Comparison of ENCODE assay signal across 8 mouse cellular contexts in the genomic region with DNA sequence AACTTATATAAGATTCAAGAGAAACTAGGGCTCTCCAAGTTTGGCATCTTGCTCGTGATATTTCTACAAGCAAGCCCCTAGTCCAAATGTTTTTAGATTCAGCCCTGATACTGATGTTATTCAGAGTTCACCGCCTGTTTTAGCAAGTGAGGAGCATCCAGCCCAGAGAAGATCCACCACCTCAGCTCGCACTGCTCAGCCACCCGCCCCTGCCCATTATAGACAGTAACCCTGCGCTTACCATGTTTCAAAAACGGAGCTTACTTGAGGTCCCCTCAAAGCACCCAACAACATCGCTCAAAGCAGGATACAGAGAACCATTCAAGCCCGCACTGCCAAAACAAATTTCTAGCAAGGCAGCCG. TPM values are rescaled to one million over a fixed set of nuclear protein-coding genes. Genes with fewer than 3 reads are reported as not detected.
DNase-seq lines count a peak whose midpoint lies in the region; ATAC-seq and TF ChIP-seq lines count a peak whose summit lies in the region.

No protein-coding gene starts in this region.

- DNase-seq in kidney, postnatal 4 days = no peak
- DNase-seq in midbrain, embryonic 14.5 days = no peak
- no peak for DNase-seq in thymus, adult 18-20 months
- DNase-seq in spleen, postnatal 14 days (ENCODE audit: low spot score in 2 of 2) = no peak

- H3K4me3 ChIP-seq in kidney, embryonic 14.5 days (ENCODE audit: low read length) = peak overlapping the region; percentile 64
- peak overlapping the region; percentile 82 for H3K4me3 ChIP-seq in bone marrow macrophage, adult 2 months (ENCODE audit: insufficient read depth, low read length)
- H3K4me3 ChIP-seq in hindbrain, embryonic 13.5 days = peak overlapping the region; percentile 62
- H3K4me3 ChIP-seq in midbrain, embryonic 14.5 days (replicated peaks; ENCODE audit: low read depth, low read length) = peak overlapping the region; percentile 49

- H3K4me1 ChIP-seq in kidney, embryonic 14.5 days (ENCODE audit: control insufficient read depth, insufficient read depth, low read length) = peaks cover 3% of the 10 kb centered on the region; the same call in 1 of the 2 replicates
- peaks cover 4% of the 10 kb centered on the region for H3K4me1 ChIP-seq in bone marrow macrophage, adult 2 months (ENCODE audit: control insufficient read depth, insufficient read depth, low read length)
- H3K4me1 ChIP-seq in hindbrain, embryonic 13.5 days (replicated peaks) = peaks cover 15% of the 10 kb centered on the region
- peaks cover 13% of the 10 kb centered on the region for H3K4me1 ChIP-seq in midbrain, embryonic 14.5 days (ENCODE audit: control insufficient read depth, insufficient read depth, low read length)

- no peak overlapping the region for H3K27ac ChIP-seq in kidney, embryonic 14.5 days (ENCODE audit: low read depth, low read length)
- H3K27ac ChIP-seq in bone marrow macrophage, adult 2 months (ENCODE audit: insufficient read depth, low read depth, low read length) = peak overlapping the region; percentile 20
- H3K27ac ChIP-seq in hindbrain, embryonic 13.5 days = peak overlapping the region; percentile 92
- H3K27ac ChIP-seq in midbrain, embryonic 14.5 days (replicated peaks; ENCODE audit: low read depth, low read length) = peak overlapping the region; percentile 79; the same call in 1 of the 2 replicates

- H3K9me3 ChIP-seq in kidney, embryonic 14.5 days (ENCODE audit: control insufficient read depth, low read length) = no peaks in the 10 kb centered on the region
- H3K9me3 ChIP-seq in hindbrain, embryonic 13.5 days = no peaks in the 10 kb centered on the region
- H3K9me3 ChIP-seq in midbrain, embryonic 14.5 days (ENCODE audit: control insufficient read depth, low read length) = no peaks in the 10 kb centered on the region

- H3K27me3 ChIP-seq in kidney, embryonic 14.5 days (ENCODE audit: control insufficient read depth, insufficient read depth, low read length) = no peaks in the 10 kb centered on the region
- H3K27me3 ChIP-seq in hindbrain, embryonic 13.5 days = no peaks in the 10 kb centered on the region
- no peaks in the 10 kb centered on the region for H3K27me3 ChIP-seq in midbrain, embryonic 14.5 days (ENCODE audit: control insufficient read depth, insufficient read depth, low read length)

- peak overlapping the region; percentile 63 for H3K9ac ChIP-seq in kidney, embryonic 14.5 days (ENCODE audit: low read depth, low read length)
- H3K9ac ChIP-seq in hindbrain, embryonic 13.5 days = peak overlapping the region; percentile 79
- peak overlapping the region; percentile 68 for H3K9ac ChIP-seq in midbrain, embryonic 14.5 days (replicated peaks; ENCODE audit: low read length)

- H3K4me2 ChIP-seq in kidney, embryonic 14.5 days (replicated peaks; ENCODE audit: low read depth, low read length) = peak overlapping the region; percentile 51
- H3K4me2 ChIP-seq in hindbrain, embryonic 13.5 days = peak overlapping the region; percentile 71
- peak overlapping the region; percentile 70 for H3K4me2 ChIP-seq in midbrain, embryonic 14.5 days (ENCODE audit: low read length)

- WGBS in kidney, embryonic 14.5 days = 2% methylated on average over 9 of the region's 9 CpGs
- 5% methylated on average over 9 of the region's 9 CpGs for WGBS in hindbrain, embryonic 13.5 days
- WGBS in midbrain, embryonic 14.5 days = under 1% methylated on average over 9 of the region's 9 CpGs

- no peak for TF ChIP-seq POLR2A in bone marrow macrophage, adult 2 months (IDR thresholded peaks at IDR 0.05; ENCODE audit: borderline replicate concordance, low read depth, low read length)

- H3K36me3 ChIP-seq in kidney, embryonic 14.5 days (ENCODE audit: control insufficient read depth, insufficient read depth, low read length) = no peaks in the 10 kb centered on the region
- H3K36me3 ChIP-seq in hindbrain, embryonic 13.5 days = no peaks in the 10 kb centered on the region; the same call in 1 of the 2 replicates
- H3K36me3 ChIP-seq in midbrain, embryonic 14.5 days (ENCODE audit: control insufficient read depth, insufficient read depth, low read length) = no peaks in the 10 kb centered on the region

- ATAC-seq in kidney, embryonic 14.5 days (ENCODE audit: low FRiP score, low TSS enrichment) = no peak
- no peak for ATAC-seq in hindbrain, embryonic 13.5 days (ENCODE audit: low FRiP score)
- peak; percentile 21; the same call in 1 of the 2 replicates for ATAC-seq in midbrain, embryonic 14.5 days (ENCODE audit: low FRiP score, low TSS enrichment)
- ATAC-seq in megakaryocyte progenitor cell, adult 5-6 weeks (replicated peaks; ENCODE audit: poor library complexity) = no peak

- no peak for TF ChIP-seq CTCF in bone marrow macrophage, adult 2 months (IDR thresholded peaks at IDR 0.05; ENCODE audit: low read depth, low read length)

RNA-seq across cellular contexts. Expression of a gene that starts 0.6 kb away (rescaled TPM):
- polyA plus RNA-seq in kidney, embryonic 14.5 days (2014; fragmentation: Nextera tagmentation; extraction: Ambion mirVana) = 25.0 and 30.5 TPM in 2 replicates
- polyA plus RNA-seq in bone marrow macrophage, adult 2 months (2012; ENCODE audit: insufficient read depth, insufficient read length, missing spikeins) = 12.2 and 12.4 TPM in 2 replicates
- polyA plus RNA-seq in hindbrain, embryonic 13.5 days (2015; fragmentation: Nextera tagmentation; extraction: Ambion mirVana) = 23.2 and 26.5 TPM in 2 replicates
- polyA plus RNA-seq in midbrain, embryonic 14.5 days (2014; fragmentation: Nextera tagmentation; extraction: Ambion mirVana) = 27.4 and 30.4 TPM in 2 replicates
- total RNA-seq in megakaryocyte progenitor cell, adult 5-6 weeks (2015) = 11.2 and 15.6 TPM in 2 replicates
- total RNA-seq in megakaryocyte progenitor cell, adult 5-6 weeks (2017) = 27.3 and 30.7 TPM in 2 replicates
